Mouse (Mus musculus): ENCODE results near the gene Prdm11. TPM values are rescaled to one million over a fixed set of nuclear protein-coding genes. Genes with fewer than 3 reads are reported as not detected.
A peak's percentile ranks its signal among the peaks of the same experiment; 100 is the strongest.

Prdm11 gene
- polyA plus RNA-seq, 1 experiment from 2014 or later, result 4.1 TPM

DNA sequence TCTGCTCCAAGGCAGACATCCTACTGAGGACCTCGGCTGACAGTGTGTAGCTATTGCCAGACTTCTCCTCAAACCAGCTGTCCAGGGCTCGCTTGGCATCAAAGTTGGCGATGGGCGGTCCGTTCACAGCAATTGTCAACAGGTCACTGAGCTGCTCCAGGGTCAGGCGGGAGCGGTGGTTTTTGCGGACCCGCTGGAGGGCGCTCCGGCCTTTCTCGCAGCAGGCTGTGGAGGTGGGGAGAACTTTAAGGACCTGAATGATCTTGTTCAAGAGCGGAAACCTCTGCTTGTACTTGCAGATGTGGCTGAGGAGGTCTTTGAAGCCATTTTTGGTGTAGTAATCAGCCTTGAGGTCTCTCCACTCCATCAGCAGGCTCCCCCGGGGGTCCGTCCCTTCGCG, 73.9 kb downstream of the Prdm11 start:
- Histone ChIP-seq H3K36me3 (peaks cover 37% of the 10 kb centered on the region), H3K9ac (no peak overlapping the region), H3K27ac (replicated peaks) (no peak overlapping the region), H3K4me2 (no peak overlapping the region), H3K4me1 (replicated peaks) (peaks cover 10% of the 10 kb centered on the region; the same call in 1 of the 2 replicates), H3K27me3 (no peaks in the 10 kb centered on the region), H3K4me3 (no peak overlapping the region), H3K9me3 (no peaks in the 10 kb centered on the region)
- ATAC-seq (ENCODE audit: low FRiP score, low read depth), result no peak
- 93% methylated on average over 17 of the region's 17 CpGs for WGBS

DNA sequence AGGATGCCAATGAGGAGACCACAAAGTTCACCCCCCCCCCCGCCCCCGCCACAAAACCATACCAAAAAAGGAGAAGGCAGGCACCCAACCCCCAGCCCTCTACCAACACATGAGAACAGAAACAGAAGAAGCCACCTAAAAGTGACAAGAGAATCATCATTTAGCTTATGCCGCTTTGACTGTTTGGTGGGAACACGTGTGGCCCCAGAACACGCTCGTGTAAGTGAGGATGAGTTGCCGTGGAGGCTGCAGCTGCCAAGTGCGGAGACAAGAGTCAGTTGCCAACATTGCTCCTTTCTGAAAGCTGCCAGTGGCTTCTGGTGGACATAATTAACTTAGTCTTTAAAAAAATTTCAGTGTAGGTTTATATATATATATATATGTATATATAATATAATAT, 74.4 kb downstream of the Prdm11 start:
- H3K4me1 ChIP-seq (replicated peaks), result peaks cover 11% of the 10 kb centered on the region; the same call in 1 of the 2 replicates
- no peak overlapping the region for H3K9ac ChIP-seq
- H3K4me2 ChIP-seq, result no peak overlapping the region
- no peak overlapping the region for H3K27ac ChIP-seq (replicated peaks)
- no peaks in the 10 kb centered on the region for H3K9me3 ChIP-seq
- 89% methylated on average over 8 of the region's 8 CpGs for WGBS
- no peaks in the 10 kb centered on the region for H3K27me3 ChIP-seq
- peaks cover 37% of the 10 kb centered on the region for H3K36me3 ChIP-seq
- H3K4me3 ChIP-seq, result no peak overlapping the region
- ATAC-seq (ENCODE audit: low FRiP score, low read depth), result no peak

DNA sequence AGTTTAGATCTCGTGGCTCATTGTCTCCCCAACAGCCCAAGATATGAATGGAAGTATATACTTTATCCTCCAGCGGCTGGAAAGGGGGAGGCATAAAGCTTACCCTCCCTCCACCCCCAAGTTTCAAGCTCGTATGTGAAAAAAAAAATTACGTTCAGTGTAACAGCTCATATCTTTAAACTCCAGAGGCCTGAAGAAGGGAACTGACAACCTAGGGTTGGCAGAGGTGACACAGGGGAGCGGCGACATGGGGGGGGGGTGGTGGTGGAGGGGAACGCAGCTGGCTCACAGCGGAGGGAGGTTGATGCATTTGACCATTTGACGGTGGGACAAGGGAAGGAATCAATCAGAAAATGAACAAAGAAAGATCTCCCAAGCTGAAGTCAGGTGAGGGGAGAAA, 74.9 kb downstream of the Prdm11 start:
- peaks cover 37% of the 10 kb centered on the region for H3K36me3 ChIP-seq
- no peak overlapping the region for H3K4me3 ChIP-seq
- WGBS, result 78% methylated on average over 9 of the region's 9 CpGs
- H3K27ac ChIP-seq (replicated peaks), result no peak overlapping the region
- H3K4me1 ChIP-seq (replicated peaks), result peaks cover 11% of the 10 kb centered on the region; the same call in 1 of the 2 replicates
- H3K27me3 ChIP-seq, result no peaks in the 10 kb centered on the region
- no peak overlapping the region for H3K9ac ChIP-seq
- H3K4me2 ChIP-seq, result no peak overlapping the region
- H3K9me3 ChIP-seq, result no peaks in the 10 kb centered on the region
- no peak for ATAC-seq (ENCODE audit: low FRiP score, low read depth)

DNA sequence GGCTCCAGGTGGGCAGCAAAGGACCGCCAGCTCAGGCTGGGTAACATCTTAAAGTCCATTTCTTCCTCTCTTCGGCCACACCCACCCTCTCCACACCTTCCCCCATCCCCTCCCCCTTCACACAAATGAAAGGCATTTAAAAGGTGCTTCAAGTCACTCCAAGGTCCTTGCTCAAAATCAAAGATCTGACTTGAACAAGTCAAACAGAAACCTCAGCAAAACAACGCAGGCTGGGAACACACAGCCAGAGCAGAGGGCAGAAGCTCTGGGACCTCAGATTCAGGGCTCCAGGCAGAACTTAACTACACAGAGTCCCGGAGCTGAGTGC, 78.2 kb downstream of the Prdm11 start:
- Histone ChIP-seq H3K27me3 (no peaks in the 10 kb centered on the region), H3K4me2 (no peak overlapping the region), H3K4me1 (replicated peaks) (peaks cover 11% of the 10 kb centered on the region; the same call in 1 of the 2 replicates), H3K27ac (replicated peaks) (no peak overlapping the region), H3K4me3 (no peak overlapping the region), H3K9me3 (no peaks in the 10 kb centered on the region), H3K36me3 (peaks cover 10% of the 10 kb centered on the region), H3K9ac (no peak overlapping the region)
- no peak for ATAC-seq (ENCODE audit: low FRiP score, low read depth)
- 59% methylated on average over 4 of the region's 4 CpGs for WGBS

DNA sequence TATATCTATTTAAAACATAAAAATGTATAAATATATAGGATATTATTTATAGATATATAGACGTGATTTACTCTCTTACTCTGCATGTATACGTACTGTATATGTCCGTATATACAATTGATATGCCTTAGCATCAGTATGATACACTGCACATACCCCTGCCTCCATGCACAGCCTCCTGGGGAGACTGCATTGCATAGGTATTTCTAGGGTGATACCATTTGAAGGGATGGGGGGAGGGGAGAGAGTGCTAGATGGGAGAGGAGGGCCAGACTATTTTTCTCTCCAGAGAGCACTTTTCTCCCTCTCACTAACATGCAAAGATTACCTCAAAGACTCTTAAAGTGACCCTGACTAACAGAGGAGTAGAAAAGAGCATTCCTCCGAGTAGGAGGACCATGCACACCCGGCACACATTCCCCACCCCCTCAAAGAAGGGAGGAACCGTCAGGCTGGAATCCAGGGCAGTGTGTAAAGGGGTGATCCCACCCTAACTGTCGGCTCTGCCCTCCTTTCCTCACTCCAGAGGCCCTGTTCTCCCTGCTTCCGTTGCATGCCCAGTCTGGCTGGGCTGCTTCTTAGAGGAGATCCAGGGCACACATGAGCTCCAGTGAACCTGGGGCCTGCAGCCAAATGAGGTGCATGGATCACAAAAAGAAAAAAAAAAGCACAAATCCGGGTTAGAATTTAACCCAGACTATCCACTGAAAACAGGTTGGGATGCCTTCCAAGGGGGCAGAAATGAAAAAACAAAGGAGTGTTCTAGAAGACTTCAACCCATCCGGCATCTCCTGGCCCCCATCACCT, 78.7 kb downstream of the Prdm11 start:
- 0 out of 2 replicates have a peak overlapping the region, but pooled peaks have one; percentile 27 for H3K27ac ChIP-seq (replicated peaks)
- H3K9ac ChIP-seq, result no peak overlapping the region
- 22% methylated on average over 10 of the region's 10 CpGs for WGBS
- H3K9me3 ChIP-seq, result no peaks in the 10 kb centered on the region
- H3K4me1 ChIP-seq (replicated peaks), result peaks cover 11% of the 10 kb centered on the region; the same call in 1 of the 2 replicates
- no peak overlapping the region for H3K4me3 ChIP-seq
- 0 out of 2 replicates have a peak, but pooled peaks have one; percentile 49 for ATAC-seq (ENCODE audit: low FRiP score, low read depth)
- H3K4me2 ChIP-seq, result no peak overlapping the region
- no peaks in the 10 kb centered on the region for H3K27me3 ChIP-seq
- H3K36me3 ChIP-seq, result peaks cover 5% of the 10 kb centered on the region

DNA sequence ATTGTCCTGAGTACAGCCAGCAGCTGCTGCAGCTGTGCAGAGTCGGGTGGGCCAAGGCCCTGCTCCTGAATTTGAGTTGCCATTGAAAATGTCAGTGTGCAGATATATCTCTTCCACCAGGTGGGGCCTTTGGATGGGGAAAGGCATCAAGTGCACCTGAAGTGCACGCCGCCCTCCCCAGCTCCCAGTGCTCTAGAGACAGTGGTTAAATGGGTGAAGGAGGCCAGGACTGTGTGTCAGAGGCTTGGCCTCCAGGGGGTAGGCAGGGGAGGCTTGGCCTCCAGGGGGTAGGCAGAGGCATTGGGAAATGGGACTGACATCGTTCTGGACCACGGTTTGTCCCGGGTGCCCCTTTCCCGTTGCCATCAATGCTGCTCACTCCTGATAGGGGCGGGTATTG, 79.7 kb downstream of the Prdm11 start:
- Histone ChIP-seq H3K4me3 (no peak overlapping the region), H3K9ac (no peak overlapping the region), H3K36me3 (no peaks in the 10 kb centered on the region), H3K9me3 (no peaks in the 10 kb centered on the region), H3K4me1 (replicated peaks) (peaks cover 11% of the 10 kb centered on the region; the same call in 1 of the 2 replicates), H3K4me2 (no peak overlapping the region), H3K27me3 (0 out of 2 replicates have a peak, but pooled peaks cover 1% of the 10 kb centered on the region), H3K27ac (replicated peaks) (no peak overlapping the region)
- no peak; the same call in 1 of the 2 replicates for ATAC-seq (ENCODE audit: low FRiP score, low read depth)
- 55% methylated on average over 8 of the region's 8 CpGs for WGBS

DNA sequence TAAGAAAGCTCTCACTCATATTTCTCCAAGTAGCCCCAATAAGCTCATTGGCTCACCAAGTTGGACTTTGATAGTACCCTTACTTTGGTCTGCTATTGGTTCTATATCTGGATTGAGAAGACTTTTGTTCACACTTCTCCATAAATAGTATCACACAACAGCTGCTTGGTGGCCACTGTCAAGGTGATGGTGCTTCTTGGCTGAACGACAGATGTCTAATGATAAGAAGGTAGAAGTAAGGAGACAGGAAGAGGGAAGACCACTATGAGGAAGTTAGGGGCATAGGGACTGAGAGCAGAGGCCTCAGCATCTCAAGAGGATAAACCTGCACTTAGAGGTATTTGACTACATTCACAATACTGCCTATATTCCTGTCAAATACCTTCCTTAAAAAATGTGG, 81.6 kb downstream of the Prdm11 start:
- Histone ChIP-seq H3K4me1 (replicated peaks) (peaks cover 11% of the 10 kb centered on the region; the same call in 1 of the 2 replicates), H3K9me3 (no peaks in the 10 kb centered on the region), H3K4me3 (no peak overlapping the region), H3K27ac (replicated peaks) (no peak overlapping the region), H3K36me3 (no peaks in the 10 kb centered on the region), H3K4me2 (no peak overlapping the region), H3K27me3 (0 out of 2 replicates have a peak, but pooled peaks cover 2% of the 10 kb centered on the region), H3K9ac (no peak overlapping the region)
- WGBS, result 89% methylated on average over 1 of the region's 1 CpGs
- ATAC-seq (ENCODE audit: low FRiP score, low read depth), result no peak

DNA sequence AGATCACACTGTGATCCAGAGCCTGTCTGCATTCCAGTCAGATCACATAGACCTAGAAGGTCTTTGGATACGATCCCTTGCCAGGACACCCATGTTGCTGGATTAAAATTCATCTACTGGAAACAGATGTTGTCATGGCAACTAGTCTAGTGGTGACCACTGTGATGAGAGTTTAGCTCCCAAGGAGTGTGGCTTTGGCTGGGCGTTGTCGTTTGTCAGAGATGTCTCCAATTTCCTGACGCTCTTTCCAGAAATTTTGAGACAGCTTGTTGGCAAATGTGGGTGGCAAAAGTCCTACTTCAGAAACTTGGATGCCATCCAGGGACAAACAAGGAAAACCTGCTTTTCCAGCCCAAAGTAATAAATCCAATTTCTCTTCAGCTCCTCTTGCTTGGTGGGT, 87.3 kb downstream of the Prdm11 start:
- Histone ChIP-seq H3K4me3 (no peak overlapping the region), H3K36me3 (no peaks in the 10 kb centered on the region), H3K4me1 (replicated peaks) (no peaks in the 10 kb centered on the region), H3K9ac (no peak overlapping the region), H3K9me3 (no peaks in the 10 kb centered on the region), H3K4me2 (no peak overlapping the region), H3K27me3 (0 out of 2 replicates have a peak, but pooled peaks cover 2% of the 10 kb centered on the region), H3K27ac (replicated peaks) (no peak overlapping the region)
- 64% methylated on average over 4 of the region's 4 CpGs for WGBS
- ATAC-seq (ENCODE audit: low FRiP score, low read depth), result no peak

DNA sequence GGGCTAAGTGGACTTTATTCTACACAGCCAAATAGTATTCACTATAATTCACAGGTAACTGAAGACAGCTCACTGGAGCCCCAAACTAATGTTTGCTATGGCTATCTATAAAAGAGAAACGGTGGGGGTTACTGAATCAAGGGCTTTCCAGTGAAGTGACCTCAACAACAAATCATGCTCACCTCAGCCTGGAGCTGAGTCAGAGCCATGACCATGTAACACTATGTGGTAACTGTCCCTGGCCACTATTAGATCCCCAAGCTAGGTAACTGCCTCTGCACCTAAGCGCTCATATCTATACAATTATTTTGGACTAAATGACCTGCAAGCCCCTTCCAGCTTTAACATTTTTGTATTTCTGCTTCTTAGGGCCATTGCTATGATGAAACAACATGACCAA, 89.0 kb downstream of the Prdm11 start:
- 0 out of 2 replicates have a peak, but pooled peaks cover 2% of the 10 kb centered on the region for H3K27me3 ChIP-seq
- no peak for ATAC-seq (ENCODE audit: low FRiP score, low read depth)
- H3K9me3 ChIP-seq, result no peaks in the 10 kb centered on the region
- WGBS, result 90% methylated on average over 2 of the region's 2 CpGs
- no peak overlapping the region for H3K9ac ChIP-seq
- H3K36me3 ChIP-seq, result no peaks in the 10 kb centered on the region
- H3K4me1 ChIP-seq (replicated peaks), result no peaks in the 10 kb centered on the region
- H3K4me2 ChIP-seq, result no peak overlapping the region
- no peak overlapping the region for H3K4me3 ChIP-seq
- H3K27ac ChIP-seq (replicated peaks), result no peak overlapping the region

DNA sequence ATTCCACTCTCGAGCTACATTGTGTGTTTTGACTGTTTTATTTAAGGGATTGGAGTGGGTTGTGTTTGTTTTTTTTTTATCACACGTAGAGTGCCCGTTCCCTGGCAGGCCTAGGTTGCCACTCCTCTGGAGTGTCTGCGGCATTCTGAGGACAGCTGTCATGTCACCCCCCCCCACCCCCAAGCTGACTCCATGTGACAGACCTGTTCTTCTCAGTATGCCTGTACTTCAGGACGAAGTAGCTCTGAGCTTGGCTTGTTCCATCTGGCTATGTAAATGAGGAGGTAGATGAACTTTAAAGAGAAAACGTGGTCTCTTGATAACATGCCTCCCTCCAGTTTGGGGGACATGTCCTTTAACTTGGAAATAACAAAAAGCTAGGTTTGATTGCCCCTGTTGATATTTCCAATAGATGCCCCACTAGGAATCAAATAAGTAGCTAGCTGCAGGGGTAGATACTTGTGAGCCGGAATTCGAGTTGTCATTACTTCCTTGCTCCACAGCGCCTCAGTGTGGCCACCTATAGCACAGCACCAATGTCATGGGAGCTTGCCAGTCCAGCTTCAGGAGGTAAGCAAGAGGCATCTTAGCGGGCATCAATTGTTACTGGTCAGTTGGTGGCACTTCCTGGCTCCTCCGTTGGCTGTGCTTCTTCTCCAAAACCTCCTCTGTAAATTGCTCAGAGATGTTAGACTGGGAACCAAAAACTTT, 91.4 kb downstream of the Prdm11 start:
- H3K36me3 ChIP-seq, result no peaks in the 10 kb centered on the region
- 41% methylated on average over 11 of the region's 11 CpGs for WGBS
- H3K27me3 ChIP-seq, result no peaks in the 10 kb centered on the region
- no peak overlapping the region for H3K4me2 ChIP-seq
- peaks cover under 1% of the 10 kb centered on the region; the same call in 1 of the 2 replicates for H3K4me1 ChIP-seq (replicated peaks)
- H3K9ac ChIP-seq, result no peak overlapping the region
- no peak overlapping the region for H3K27ac ChIP-seq (replicated peaks)
- ATAC-seq (ENCODE audit: low FRiP score, low read depth), result no peak
- H3K4me3 ChIP-seq, result no peak overlapping the region
- no peaks in the 10 kb centered on the region for H3K9me3 ChIP-seq

DNA sequence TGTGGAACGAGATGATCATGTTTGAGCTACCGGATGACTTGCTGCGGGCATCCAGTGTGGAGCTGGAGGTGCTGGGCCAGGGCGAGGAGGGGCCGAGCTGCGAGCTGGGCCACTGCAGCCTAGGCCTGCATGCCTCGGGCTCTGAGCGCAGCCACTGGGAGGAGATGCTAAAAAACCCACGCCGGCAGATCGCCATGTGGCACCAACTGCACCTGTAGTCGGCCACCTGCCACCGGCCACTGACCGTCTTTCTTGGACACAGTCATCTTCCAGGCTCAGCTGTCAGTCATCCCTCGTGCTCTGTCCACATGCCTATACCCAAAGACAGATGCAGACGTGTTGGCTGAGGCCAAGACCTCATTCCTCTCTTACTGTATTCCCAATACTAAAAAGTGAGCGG, 92.5 kb downstream of the Prdm11 start:
- H3K9me3 ChIP-seq, result no peaks in the 10 kb centered on the region
- H3K4me2 ChIP-seq, result no peak overlapping the region
- peaks cover 11% of the 10 kb centered on the region for H3K4me1 ChIP-seq (replicated peaks)
- no peaks in the 10 kb centered on the region for H3K27me3 ChIP-seq
- ATAC-seq (ENCODE audit: low FRiP score, low read depth), result no peak
- H3K27ac ChIP-seq (replicated peaks), result no peak overlapping the region
- no peaks in the 10 kb centered on the region for H3K36me3 ChIP-seq
- H3K9ac ChIP-seq, result no peak overlapping the region
- WGBS, result 88% methylated on average over 17 of the region's 17 CpGs
- H3K4me3 ChIP-seq, result no peak overlapping the region

DNA sequence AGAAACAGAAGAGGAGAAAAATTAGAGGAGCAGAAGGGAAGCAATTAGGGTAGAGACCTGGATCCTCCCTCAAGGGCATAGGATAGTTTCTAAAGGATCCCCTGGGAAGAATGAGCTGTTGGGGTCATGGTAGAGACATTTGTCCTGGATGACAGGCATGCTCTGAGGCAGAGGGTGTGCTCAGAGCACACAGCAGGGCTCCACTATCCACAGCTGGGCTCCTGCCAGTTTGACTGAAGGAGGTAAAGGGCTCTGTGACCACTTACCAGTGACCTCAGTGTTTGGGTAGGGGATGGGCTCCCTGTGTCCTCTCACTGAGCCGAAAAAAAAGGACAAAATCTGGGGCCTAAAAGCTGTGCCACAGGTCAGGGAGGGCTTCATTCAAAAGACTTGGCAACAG, 96.4 kb downstream of the Prdm11 start:
- ATAC-seq (ENCODE audit: low FRiP score, low read depth), result no peak
- H3K27ac ChIP-seq (replicated peaks), result no peak overlapping the region
- no peaks in the 10 kb centered on the region for H3K36me3 ChIP-seq
- no peak overlapping the region for H3K4me3 ChIP-seq
- H3K9me3 ChIP-seq, result no peaks in the 10 kb centered on the region
- no peak overlapping the region for H3K4me2 ChIP-seq
- peaks cover 24% of the 10 kb centered on the region for H3K4me1 ChIP-seq (replicated peaks)
- WGBS, result 8% methylated on average over 1 of the region's 1 CpGs
- H3K27me3 ChIP-seq, result no peaks in the 10 kb centered on the region
- no peak overlapping the region for H3K9ac ChIP-seq

All from hindbrain, embryonic 15.5 days (tissue).